Mouse (Mus musculus) left cerebral cortex, adult 18-20 months (tissue): ENCODE data around the gene Impg2. TPM values are rescaled to one million over a fixed set of nuclear protein-coding genes. Genes with fewer than 3 reads are reported as not detected.
A peak's percentile ranks its signal among the peaks of the same experiment; 100 is the strongest.

Experiments
- DNase-seq, 2 experiments: peaks; one replicate each; pipeline ENCODE4 v3.0.0; 2021 to 2022; ENCODE audit warnings: low spot score in 2 of 2, mixed read lengths in 1 of 2
- long read RNA-seq, 2 experiments: library from polyadenylated mRNA; stranded (forward); transcript quantifications; one replicate each; pipeline ENCODE4 v2.0.0; 2021
- total RNA-seq, 2 experiments: library from RNA; stranded (reverse); gene quantifications; 2 replicates each; pipeline ENCODE4 v1.2.3; 2021

Gene Impg2
- under 1 TPM; 0.49 to 0.51 TPM for total RNA-seq
- long read RNA-seq, experiment 1: 0 reads
- long read RNA-seq, experiment 2: 0 reads

DNA sequence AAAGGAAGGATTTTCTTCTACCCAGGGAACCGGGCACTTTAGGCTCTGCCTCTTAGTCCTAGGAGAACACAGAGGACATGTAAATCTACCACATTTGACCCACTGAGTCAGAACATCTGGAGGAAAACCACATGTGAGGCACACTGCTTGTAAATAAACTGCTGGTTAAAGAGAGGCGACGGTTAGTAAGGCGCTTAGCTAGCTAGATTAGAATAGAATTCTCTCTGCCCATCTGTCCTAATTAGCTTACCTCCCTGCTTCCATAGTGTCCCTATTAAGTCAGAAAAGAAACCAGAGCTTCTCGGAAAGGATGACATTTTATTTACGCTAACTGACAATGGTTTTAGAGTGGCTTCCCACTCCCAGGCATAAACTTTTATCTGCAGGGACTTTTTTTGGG lies at the start of gene Impg2:
Gene Impg2 (plus strand): TSS at position 263 of the 400 bp plus-strand sequence.
- DNase-seq: no peak

DNA sequence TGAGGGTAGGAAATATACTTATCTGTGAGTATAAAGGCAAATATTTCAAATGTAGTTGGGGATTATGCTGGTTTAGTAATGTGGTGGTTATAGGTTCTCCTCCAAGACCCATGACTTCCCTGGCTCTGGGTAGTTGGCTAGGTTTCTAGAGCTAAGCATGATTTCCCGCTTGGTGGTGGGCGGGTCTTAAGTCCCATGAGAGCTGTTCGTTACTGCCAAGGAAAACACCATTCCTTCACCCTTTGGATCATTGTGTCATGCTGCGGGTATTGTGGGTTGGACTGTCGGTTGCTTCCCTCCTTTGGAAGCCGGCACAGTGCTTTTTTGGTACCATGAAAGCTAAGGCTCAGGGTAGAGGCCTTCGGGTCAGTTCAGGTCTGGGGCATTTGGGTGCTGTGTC lies 40.6 kb upstream of the Impg2 start:
- no peak for DNase-seq

DNA sequence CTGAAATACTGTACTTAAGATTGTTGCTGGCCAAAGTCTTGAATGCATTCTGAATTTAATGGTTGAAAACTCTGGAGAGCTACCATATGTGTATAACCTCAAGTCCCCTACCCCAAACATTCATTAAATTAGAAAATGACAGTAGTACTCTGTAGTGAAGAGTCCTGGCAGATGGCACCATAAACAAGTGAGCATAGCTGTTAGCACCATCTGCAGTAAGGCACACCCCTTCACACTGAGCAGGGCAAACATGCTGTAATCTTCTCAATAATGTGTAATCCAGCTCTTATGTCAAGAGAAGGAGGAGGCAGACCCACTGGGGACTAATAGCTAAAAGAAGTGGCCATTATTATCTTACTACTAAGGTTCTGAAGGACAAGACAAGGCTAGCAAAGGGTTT lies 33.9 kb upstream of the Impg2 start:
- DNase-seq: no peak

GRCm38 (mm10) chr16:56175867-56176581 lies 28.1 kb upstream of the Impg2 start:
- DNase-seq: peak in 1 of 2 experiments; percentile 44

GRCm38 (mm10) chr16:56186863-56187262 lies 17.2 kb upstream of the Impg2 start:
- DNase-seq: no peak

DNA sequence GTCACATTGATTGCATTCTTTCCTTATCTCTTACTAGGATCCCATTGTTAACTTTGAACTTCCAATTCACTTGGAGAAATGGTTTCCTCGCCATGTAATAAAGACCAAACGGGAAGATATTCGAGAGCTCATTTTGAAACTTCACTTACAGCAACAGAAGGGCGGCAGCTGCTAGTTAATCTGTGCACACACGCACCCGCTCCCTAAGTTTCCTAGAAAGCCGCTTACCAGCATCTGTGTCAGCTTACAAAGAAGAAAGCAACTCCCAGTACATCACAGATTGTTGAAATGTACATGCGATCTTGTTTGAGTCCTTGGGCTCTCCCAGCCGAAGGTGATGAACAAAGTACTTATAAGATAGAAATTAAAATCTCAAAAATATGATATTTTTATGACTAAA lies 15.9 kb upstream of the Impg2 start:
- no peak for DNase-seq

DNA sequence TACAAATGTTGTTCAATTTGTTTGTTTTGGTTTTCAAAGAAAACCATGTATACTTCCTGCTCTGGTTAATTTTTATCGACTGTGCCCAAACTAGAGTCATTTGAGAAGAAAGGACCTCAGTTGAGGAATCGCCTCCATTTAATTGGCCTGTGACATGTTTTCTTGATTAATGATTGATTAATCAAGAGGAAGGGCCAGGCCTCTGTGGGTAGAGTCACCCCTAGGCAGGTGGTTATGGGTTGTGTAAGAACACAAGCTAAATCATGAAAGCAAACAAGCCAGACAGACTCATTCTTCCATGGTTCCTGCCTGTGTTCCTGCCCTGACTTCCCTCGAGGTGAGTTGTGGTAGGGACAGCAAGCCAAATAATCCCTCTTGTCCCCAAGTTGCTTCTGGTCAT lies 8.6 kb downstream of the Impg2 start:
- DNase-seq: no peak

DNA sequence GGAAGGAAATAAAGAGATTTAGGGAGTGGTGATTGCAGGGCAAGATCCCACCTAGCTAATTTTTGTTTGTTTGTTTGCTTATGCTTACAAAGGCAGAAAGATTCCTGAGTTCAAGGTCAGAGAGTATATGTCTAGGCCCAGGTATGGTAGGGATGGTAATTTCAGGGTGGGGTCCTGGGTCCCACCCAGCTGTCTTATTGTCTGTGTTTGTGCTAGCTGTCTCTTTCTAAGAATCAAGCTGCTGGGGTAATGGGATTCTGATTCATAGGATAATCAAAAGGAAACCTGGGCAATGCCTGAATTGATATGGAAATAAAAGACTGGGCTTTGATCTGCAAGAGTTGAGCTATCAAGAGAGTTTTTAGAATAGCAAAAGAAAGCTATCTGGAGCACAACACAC lies 23.6 kb downstream of the Impg2 start:
- DNase-seq: no peak

GRCm38 (mm10) chr16:56229455-56229854 lies 25.3 kb downstream of the Impg2 start:
- DNase-seq: no peak

- DNase-seq: peak; percentile 13 to 20
These were observed 27.2 kb downstream of the Impg2 start for GRCm38 (mm10) chr16:56231300-56231699.

- no peak for DNase-seq
These were observed 28.6 kb downstream of the Impg2 start for GRCm38 (mm10) chr16:56232736-56233135.

- no peak for DNase-seq
These were observed 41.9 kb downstream of the Impg2 start for GRCm38 (mm10) chr16:56246031-56246430.

DNA sequence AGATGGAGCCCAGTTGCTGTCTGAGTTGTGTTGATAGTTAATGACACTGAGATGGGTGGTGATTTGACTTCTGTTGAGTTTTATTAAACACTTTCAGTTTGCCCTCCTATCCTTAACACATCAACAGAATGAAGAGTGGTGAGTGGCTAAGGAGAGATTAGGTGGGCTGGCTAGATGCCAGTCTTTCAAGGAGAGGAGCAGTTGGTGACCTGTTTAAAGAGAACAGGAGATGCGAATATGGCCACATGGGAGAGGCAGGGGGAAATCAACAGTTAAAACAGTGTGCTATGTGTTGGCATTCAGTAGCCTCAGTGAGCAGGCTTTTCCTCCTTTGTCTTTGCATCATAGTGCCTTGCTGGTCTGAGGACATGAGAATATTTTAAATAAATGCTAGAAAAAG lies 69.8 kb downstream of the Impg2 start:
- no peak for DNase-seq

DNA sequence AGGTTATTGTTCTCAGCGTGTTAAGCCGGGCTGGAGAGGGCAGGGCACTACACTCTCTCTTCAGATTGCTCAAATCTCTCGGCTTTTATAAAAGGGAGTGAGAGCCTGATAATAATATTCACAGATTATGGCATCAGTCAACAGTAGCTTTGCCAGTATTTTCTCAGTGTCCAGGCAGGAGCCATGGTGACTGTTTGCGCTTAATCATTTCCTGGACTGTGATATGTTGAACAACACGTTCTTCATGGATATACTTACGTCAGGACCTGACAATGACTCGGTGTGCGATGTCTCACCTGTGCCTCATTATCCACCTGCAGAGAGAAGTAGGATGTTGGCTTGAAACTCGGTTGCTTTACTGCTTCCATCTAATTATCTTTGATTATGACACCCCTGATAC lies 74.9 kb downstream of the Impg2 start:
- no peak for DNase-seq

- no peak for DNase-seq
These were observed 75.6 kb downstream of the Impg2 start for GRCm38 (mm10) chr16:56279752-56280151.

- DNase-seq: no peak
These were observed 77.2 kb downstream of the Impg2 start for GRCm38 (mm10) chr16:56281336-56281735.

DNA sequence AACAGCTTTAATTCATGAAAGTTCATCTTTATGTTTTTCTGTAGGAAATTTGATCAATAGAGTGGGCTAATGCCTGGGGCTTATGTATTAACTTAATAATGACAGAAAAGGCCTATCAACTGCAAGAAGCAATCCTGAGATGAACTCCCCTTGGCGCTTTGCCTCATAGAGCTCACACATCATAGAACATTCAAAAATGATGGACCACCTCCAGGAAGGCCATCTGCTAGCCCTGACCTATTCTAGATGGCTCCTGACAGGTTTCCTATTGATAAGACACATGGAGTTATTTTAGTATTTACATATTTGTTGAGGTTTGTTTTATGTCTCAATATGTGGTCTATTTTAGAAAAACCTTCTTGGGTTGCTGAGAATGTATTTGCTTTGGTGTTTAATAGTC lies 79.2 kb downstream of the Impg2 start:
- no peak for DNase-seq

- no peak for DNase-seq
These were observed 79.8 kb downstream of the Impg2 start for GRCm38 (mm10) chr16:56283873-56284272.

- DNase-seq: no peak
These were observed 82.0 kb downstream of the Impg2 start for GRCm38 (mm10) chr16:56286076-56286475.

DNA sequence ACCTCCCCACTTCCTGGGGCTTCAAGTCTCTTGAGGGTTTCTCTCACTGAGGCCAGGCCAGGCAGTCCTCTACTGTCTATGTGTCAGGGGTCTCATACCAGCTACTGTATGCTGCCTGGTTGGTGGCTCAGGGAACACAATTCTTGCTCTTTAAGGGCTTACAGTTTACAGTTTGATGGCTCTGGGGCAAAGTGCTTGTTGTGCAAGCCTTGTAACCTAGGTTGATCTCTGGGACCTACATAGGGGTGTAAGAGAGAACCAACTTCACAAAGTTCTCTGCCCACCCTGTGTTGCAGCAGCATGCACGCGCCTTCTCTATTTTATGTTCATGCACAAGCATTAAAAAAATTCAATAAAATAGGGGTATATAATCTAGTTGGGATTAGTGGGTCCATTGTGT lies 82.9 kb downstream of the Impg2 start:
- DNase-seq: no peak

DNA sequence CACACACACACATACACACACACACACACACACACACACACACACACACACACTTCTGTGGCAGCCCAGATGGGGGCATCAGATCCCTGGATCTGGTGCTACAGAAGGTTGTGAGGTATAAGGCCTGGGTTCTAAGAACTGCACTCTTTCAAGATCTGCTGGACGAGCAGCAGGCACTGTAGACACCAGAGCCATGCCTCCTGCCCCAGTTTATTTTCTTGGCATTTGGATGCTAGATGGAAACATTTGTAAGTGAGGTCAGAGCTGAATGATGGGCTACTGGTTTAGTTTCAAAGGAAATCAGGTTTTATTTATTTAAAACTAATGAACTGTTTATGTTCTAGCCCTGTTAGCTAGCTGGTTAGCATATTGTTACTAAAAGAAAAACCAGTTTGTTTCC lies 90.8 kb downstream of the Impg2 start:
- no peak for DNase-seq

GRCm38 (mm10) chr16:56295888-56296648 lies 92.0 kb downstream of the Impg2 start:
- no peak for DNase-seq

- no peak for DNase-seq
These were observed 94.1 kb downstream of the Impg2 start for GRCm38 (mm10) chr16:56298248-56298647.
